Mouse (Mus musculus) embryonic facial prominence, embryonic 13.5 days (tissue): ENCODE results near the gene Cyp2c39. TPM values are rescaled to one million over a fixed set of nuclear protein-coding genes. Genes with fewer than 3 reads are reported as not detected.
"Not testable (repeated sequence)": the region's sequence is repeated elsewhere in the genome, so short reads cannot be mapped to it uniquely, and the experiment has no call there.

Experiments
- ATAC-seq: fragments of 200-750 bp; cut with Nextera tagmentation; 2 replicates; pipeline ENCODE4 v1.8.0; 2017; ENCODE audit warnings: low read depth; ENCODE audit not compliant: insufficient number of reproducible peaks, insufficient read depth, low FRiP score, low TSS enrichment
- H3K27ac ChIP-seq: fragments of 300-500 bp; sonication (generic); 2 replicates; pipeline ENCODE4 v1.5.1; 2015; ENCODE audit warnings: moderate library complexity, mild to moderate bottlenecking, inconsistent platforms
- H3K27me3 ChIP-seq: fragments of 300-500 bp; sonication (generic); 2 replicates; pipeline ENCODE4 v1.6.1; 2015; ENCODE audit warnings: mild to moderate bottlenecking, inconsistent platforms
- H3K36me3 ChIP-seq: fragments of 300-500 bp; sonication (generic); 2 replicates; pipeline ENCODE4 v1.6.1; 2015; ENCODE audit warnings: mild to moderate bottlenecking, inconsistent platforms
- H3K4me1 ChIP-seq: fragments of 300-500 bp; sonication (generic); 2 replicates; pipeline ENCODE4 v1.6.1; 2015; ENCODE audit warnings: inconsistent platforms
- H3K4me2 ChIP-seq: fragments of 300-500 bp; sonication (generic); 2 replicates; pipeline ENCODE4 v1.6.1; 2015; ENCODE audit warnings: moderate library complexity, mild to moderate bottlenecking, inconsistent platforms
- H3K4me3 ChIP-seq: fragments of 300-500 bp; sonication (generic); 2 replicates; pipeline ENCODE4 v1.5.1; 2015; ENCODE audit warnings: mild to moderate bottlenecking, inconsistent platforms
- H3K9ac ChIP-seq: fragments of 300-500 bp; sonication (generic); 2 replicates; pipeline ENCODE4 v1.6.1; 2015; ENCODE audit warnings: mild to moderate bottlenecking, inconsistent platforms
- H3K9me3 ChIP-seq: fragments of 300-500 bp; sonication (generic); 2 replicates; pipeline ENCODE4 v1.6.1; 2016; ENCODE audit warnings: inconsistent platforms
- WGBS: fragments of 180-500 bp; shearing (Covaris S2); methylation state at CpG from one replicate; pipeline ENCODE4 v1.1.7; 2015; ENCODE audit warnings: mixed read lengths; 5-methylcytosine and 5-hydroxymethylcytosine counted together
- polyA plus RNA-seq: library from polyadenylated mRNA; unstranded; fragments of >200 nt; fragmentation: Nextera tagmentation; extraction: Ambion mirVana; gene quantifications from 2 replicates; pipeline ENCODE4 v1.2.1, GENCODE M21; 2015

Cyp2c39 gene
- not detected in 2 replicates for polyA plus RNA-seq

GRCm38 (mm10) chr19:39510534-39510933 is at the start of gene Cyp2c39:
Cyp2c39 (plus strand) TSS chr19:39510862.
- no peaks in the 10 kb centered on the region for H3K4me1 ChIP-seq
- H3K9me3 ChIP-seq = peaks cover 15% of the 10 kb centered on the region
- H3K27ac ChIP-seq = no peak within 1 kb of the TSS
- no peak within 1 kb of the TSS for H3K4me2 ChIP-seq
- H3K36me3 ChIP-seq = no peaks in the 10 kb centered on the region
- H3K9ac ChIP-seq = no peak within 1 kb of the TSS
- no peak within 1 kb of the TSS for H3K4me3 ChIP-seq
- 78% methylated on average over 4 of the region's 4 CpGs for WGBS
- no peak for ATAC-seq
- H3K27me3 ChIP-seq = no peaks in the 10 kb centered on the region

GRCm38 (mm10) chr19:39462941-39463340 is 47.7 kb upstream of the Cyp2c39 start, which contains the start of gene Cyp2c38:
Cyp2c38 (minus strand) TSS chr19:39463075.
- Histone ChIP-seq H3K4me1 (no peaks in the 10 kb centered on the region), H3K27me3 (no peaks in the 10 kb centered on the region), H3K9ac (no peak within 1 kb of the TSS), H3K27ac (no peak within 1 kb of the TSS), H3K36me3 (no peaks in the 10 kb centered on the region), H3K4me2 (no peak within 1 kb of the TSS), H3K9me3 (no peaks in the 10 kb centered on the region; the same call in 1 of the 2 replicates), H3K4me3 (no peak within 1 kb of the TSS)
- ATAC-seq = no peak
- 91% methylated on average over 1 of the region's 1 CpGs for WGBS

- Histone ChIP-seq H3K36me3 (no peaks in the 10 kb centered on the region), H3K4me1 (no peaks in the 10 kb centered on the region), H3K27ac (no peak overlapping the region), H3K4me3 (no peak overlapping the region), H3K9ac (no peak overlapping the region), H3K4me2 (no peak overlapping the region), H3K9me3 (no peaks in the 10 kb centered on the region; the same call in 1 of the 2 replicates), H3K27me3 (no peaks in the 10 kb centered on the region)
- no peak for ATAC-seq
These were observed 46.7 kb upstream of the Cyp2c39 start for GRCm38 (mm10) chr19:39463923-39464322.

GRCm38 (mm10) chr19:39483961-39484360 is 26.7 kb upstream of the Cyp2c39 start:
- peaks cover 19% of the 10 kb centered on the region; the same call in 1 of the 2 replicates for H3K9me3 ChIP-seq
- WGBS = 97% methylated on average over 1 of the region's 1 CpGs
- H3K9ac ChIP-seq, H3K4me1 ChIP-seq, H3K4me2 ChIP-seq, H3K36me3 ChIP-seq, ATAC-seq, H3K27me3 ChIP-seq, H3K27ac ChIP-seq, H3K4me3 ChIP-seq: not testable (repeated sequence)

- Histone ChIP-seq H3K27ac (no peak overlapping the region), H3K9ac (no peak overlapping the region), H3K4me1 (no peaks in the 10 kb centered on the region), H3K9me3 (peaks cover 17% of the 10 kb centered on the region), H3K27me3 (no peaks in the 10 kb centered on the region), H3K36me3 (no peaks in the 10 kb centered on the region), H3K4me3 (no peak overlapping the region), H3K4me2 (no peak overlapping the region)
- ATAC-seq = no peak
These were observed 4.3 kb upstream of the Cyp2c39 start for GRCm38 (mm10) chr19:39506341-39506740.

GRCm38 (mm10) chr19:39509533-39509932 is 1.1 kb upstream of the Cyp2c39 start:
- H3K9ac ChIP-seq = no peak overlapping the region
- no peak for ATAC-seq
- no peaks in the 10 kb centered on the region for H3K36me3 ChIP-seq
- H3K27me3 ChIP-seq = no peaks in the 10 kb centered on the region
- 78% methylated on average over 1 of the region's 1 CpGs for WGBS
- no peak overlapping the region for H3K4me2 ChIP-seq
- no peak overlapping the region for H3K27ac ChIP-seq
- H3K4me1 ChIP-seq = no peaks in the 10 kb centered on the region
- H3K4me3 ChIP-seq = no peak overlapping the region
- H3K9me3 ChIP-seq = peaks cover 15% of the 10 kb centered on the region

Other genes starting within 250 kb of the Cyp2c39 start
- gene Cyp2c29, start 241.5 kb upstream of the Cyp2c39 start, polyA plus RNA-seq = not detected in 2 replicates
- not detected in 2 replicates for gene Cyp2c38, start 47.8 kb upstream of the Cyp2c39 start, polyA plus RNA-seq
- not detected in 2 replicates for gene Cyp2c67, start 138.2 kb downstream of the Cyp2c39 start, polyA plus RNA-seq
- gene Cyp2c68, start 230.2 kb downstream of the Cyp2c39 start, polyA plus RNA-seq = 1.2 TPM in 1 of 2 replicates, not detected in the other